Mouse (Mus musculus): ENCODE results near the gene Glod4. TPM values are rescaled to one million over a fixed set of nuclear protein-coding genes. Genes with fewer than 3 reads are reported as not detected.
"Not testable (repeated sequence)": the region's sequence is repeated elsewhere in the genome, so short reads cannot be mapped to it uniquely, and the experiment has no call there.

Gene Glod4
- polyA plus RNA-seq, 1 experiment from 2014 or later, result 135 TPM

DNA sequence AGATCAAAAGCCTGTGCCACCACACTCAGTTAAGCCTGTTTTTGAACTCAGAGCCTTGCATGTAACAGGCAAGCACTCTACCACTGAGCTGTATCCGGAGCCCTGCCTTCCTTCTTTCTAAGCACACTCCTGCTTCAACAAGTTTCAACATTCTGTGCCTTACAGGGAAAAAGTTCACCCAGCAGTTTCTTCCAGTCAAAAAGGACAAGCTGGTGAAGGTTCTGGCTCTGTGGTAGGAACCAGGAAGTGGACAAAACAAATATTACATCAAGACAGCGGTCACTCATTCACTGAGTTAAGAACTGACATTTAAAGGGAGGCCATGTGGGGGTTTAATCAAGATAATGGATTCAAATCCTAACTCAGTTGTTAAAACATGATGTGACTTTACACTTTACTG lies 28.5 kb downstream of the Glod4 start:
- Histone ChIP-seq H3K4me3 (no peak overlapping the region), H3K9me3 (replicated peaks) (no peaks in the 10 kb centered on the region), H3K27ac (replicated peaks) (no peak overlapping the region), H3K27me3 (ENCODE audit: low read depth, poor library complexity, severe bottlenecking) (peaks cover 36% of the 10 kb centered on the region), H3K4me1 (peaks cover 41% of the 10 kb centered on the region), H3K36me3 (peaks cover 55% of the 10 kb centered on the region)
- 93% methylated on average over 2 of the region's 2 CpGs for WGBS
- DNase-seq (ENCODE audit: low spot score), result no peak

DNA sequence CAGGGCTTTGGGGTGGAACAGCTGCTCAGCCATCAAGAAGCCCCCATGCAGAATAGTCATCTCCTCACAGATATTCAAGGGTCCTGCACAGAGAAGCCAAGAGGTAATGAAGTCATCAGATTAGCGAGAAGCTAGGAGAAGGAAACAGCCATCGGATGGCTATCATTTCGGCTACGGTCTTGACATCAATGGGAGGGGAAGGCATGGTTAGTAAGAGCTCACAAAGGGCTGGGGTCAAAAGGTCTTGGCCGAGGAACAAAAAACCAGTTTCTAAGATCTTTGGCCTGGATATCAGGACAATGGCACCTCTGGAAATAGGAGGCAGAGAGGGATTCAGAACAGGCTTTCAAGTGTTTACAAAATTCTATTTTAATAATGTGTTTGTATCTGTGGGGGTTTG lies 29.7 kb downstream of the Glod4 start:
- Histone ChIP-seq H3K27ac (replicated peaks) (no peak overlapping the region), H3K9me3 (replicated peaks) (no peaks in the 10 kb centered on the region), H3K4me3 (no peak overlapping the region), H3K36me3 (peaks cover 60% of the 10 kb centered on the region), H3K27me3 (ENCODE audit: low read depth, poor library complexity, severe bottlenecking) (peaks cover 36% of the 10 kb centered on the region), H3K4me1 (peaks cover 41% of the 10 kb centered on the region)
- DNase-seq (ENCODE audit: low spot score), result peak; percentile 38
- 43% methylated on average over 5 of the region's 5 CpGs for WGBS

DNA sequence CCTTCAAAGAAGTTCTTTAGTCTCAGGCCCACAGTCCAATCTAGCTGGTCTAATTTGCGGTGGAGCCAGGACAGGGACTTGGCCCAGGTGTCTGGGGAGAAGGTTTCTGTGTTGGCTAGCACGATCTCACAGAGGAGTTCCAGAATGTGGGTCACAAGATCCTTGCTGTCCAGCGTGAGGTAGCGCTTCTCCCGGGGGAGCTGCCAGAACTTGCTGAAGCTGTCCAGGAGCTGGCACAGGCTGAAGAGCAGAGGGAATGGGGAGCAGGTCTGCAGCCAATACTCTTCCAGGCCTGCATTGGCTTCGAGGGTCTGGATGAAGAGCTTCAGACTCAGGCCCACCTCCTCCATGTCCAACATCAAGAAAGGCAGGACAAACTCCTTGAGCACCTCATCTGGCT lies 31.9 kb downstream of the Glod4 start:
- H3K4me3 ChIP-seq; H3K9me3 ChIP-seq (replicated peaks); H3K27ac ChIP-seq (replicated peaks); DNase-seq (ENCODE audit: low spot score): not testable (repeated sequence)
- peaks cover 28% of the 10 kb centered on the region for H3K4me1 ChIP-seq
- H3K36me3 ChIP-seq, result peaks cover 82% of the 10 kb centered on the region
- H3K27me3 ChIP-seq (ENCODE audit: low read depth, poor library complexity, severe bottlenecking), result peaks cover 36% of the 10 kb centered on the region
- 88% methylated on average over 5 of the region's 6 CpGs for WGBS

DNA sequence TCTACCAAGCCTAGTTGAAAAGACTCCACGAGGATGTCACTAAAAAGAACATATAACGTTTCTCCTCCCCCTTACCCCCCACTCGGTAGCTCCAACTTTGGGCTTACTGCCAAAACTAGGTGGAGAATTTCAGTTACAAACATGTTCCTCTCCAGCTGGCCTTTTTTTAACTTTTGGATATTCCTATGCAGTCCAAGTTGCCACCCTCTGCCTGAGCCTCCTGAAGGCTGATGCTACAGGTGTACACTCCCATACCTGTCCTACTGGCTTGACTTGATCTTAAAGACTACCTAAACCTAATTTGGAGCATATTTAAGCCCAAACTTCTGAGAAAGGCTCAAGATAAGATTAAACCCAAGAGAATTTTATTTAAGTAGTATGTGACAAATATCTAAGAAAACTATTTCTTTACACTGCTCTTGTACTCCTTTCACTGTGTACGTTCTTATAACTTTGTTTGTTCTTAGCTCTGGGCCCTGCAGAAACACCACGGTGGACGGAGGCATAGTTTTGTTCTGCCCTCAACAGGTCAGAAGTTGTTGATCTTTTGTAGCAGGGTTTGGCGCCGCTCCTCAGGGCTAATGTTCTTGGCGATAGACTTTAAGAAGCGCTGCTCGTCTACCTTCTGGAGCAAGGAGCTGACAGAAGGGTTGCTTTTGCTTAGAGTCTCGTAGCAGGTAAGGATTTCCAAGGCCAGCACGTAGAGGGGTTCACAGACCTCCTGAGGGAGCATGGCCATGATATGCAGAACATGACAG lies 33.1 kb downstream of the Glod4 start:
- H3K9me3 ChIP-seq (replicated peaks), result no peaks in the 10 kb centered on the region
- DNase-seq (ENCODE audit: low spot score), result no peak
- no peak overlapping the region for H3K27ac ChIP-seq (replicated peaks)
- H3K4me3 ChIP-seq, result no peak overlapping the region
- H3K4me1 ChIP-seq, result peaks cover 18% of the 10 kb centered on the region
- H3K36me3 ChIP-seq, result peaks cover 94% of the 10 kb centered on the region
- 94% methylated on average over 13 of the region's 13 CpGs for WGBS
- H3K27me3 ChIP-seq (ENCODE audit: low read depth, poor library complexity, severe bottlenecking), result peaks cover 29% of the 10 kb centered on the region

DNA sequence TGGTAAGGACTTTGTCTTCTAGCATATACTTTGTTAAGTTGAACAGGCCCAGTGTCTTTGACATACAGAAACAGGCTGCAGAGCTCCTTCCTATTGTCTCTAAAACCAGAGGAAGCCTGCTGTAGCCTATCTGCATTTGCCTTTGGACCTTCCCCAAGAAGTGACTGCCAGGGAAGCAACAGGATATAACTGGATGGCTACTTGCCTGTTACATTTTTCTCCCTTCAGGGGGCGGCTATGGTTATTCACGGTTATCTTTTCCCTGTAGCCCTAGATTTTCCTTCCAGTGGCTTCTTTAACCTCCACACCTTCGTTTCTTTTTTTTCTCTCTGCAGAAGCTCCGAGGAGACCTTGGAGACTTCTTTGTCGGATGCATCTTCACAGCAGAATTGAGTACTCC lies 36.7 kb downstream of the Glod4 start:
- peaks cover 74% of the 10 kb centered on the region for H3K36me3 ChIP-seq
- H3K9me3 ChIP-seq (replicated peaks), result no peaks in the 10 kb centered on the region
- no peak overlapping the region for H3K4me3 ChIP-seq
- DNase-seq (ENCODE audit: low spot score), result no peak
- no peak overlapping the region for H3K27ac ChIP-seq (replicated peaks)
- H3K27me3 ChIP-seq (ENCODE audit: low read depth, poor library complexity, severe bottlenecking), result peaks cover 16% of the 10 kb centered on the region
- peaks cover 18% of the 10 kb centered on the region for H3K4me1 ChIP-seq
- WGBS, result 91% methylated on average over 5 of the region's 5 CpGs

DNA sequence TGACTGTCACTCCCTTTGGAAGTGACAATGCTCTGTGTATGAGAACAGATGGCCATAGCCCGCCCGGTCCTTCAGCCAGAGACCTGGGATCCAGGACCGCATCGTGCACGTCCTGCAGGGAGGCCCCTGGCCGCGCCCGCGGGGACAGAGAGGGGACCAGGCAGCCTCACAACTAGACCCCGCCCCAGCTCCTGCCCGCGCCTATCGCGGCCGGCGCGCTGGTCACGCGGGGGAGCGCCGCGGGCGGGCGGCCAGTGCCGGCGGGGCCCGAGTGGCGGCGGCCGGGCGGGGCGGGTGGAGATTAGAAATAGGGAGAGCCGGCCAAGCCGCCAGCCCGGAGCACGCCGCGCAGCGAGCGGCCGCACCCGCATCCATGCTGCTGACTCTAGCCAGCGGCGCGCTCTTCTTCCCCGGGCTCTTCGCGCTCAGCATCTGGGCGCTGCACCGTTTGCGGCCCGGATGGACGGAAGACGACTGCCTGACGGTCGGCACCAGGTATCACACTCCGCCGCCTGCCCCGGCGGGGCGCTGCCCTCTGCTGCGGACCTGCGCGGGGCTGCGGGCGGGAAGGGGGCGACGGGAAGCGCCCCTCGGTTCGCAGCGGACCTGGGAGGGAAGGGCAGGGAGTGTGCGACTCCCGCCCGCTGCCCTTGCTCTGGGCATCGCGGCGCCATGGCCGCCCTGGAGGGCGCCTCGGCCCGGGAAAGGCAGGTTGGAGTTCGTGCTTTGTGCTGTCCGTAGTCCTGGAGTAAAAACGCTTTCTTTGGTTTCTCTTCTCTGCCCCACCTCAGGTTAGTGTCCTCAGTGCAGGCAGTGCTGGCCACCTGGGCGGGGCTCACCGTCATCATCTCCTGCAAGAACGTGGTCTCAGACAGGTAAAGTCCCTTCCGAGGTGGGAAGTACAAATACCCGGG lies 41.5 kb downstream of the Glod4 start:
- WGBS, result under 1% methylated on average over 90 of the region's 90 CpGs
- peak; percentile 85 for DNase-seq (ENCODE audit: low spot score)
- H3K4me1 ChIP-seq, result peaks cover 26% of the 10 kb centered on the region
- H3K36me3 ChIP-seq, result peaks cover 27% of the 10 kb centered on the region
- H3K9me3 ChIP-seq (replicated peaks), result no peaks in the 10 kb centered on the region
- H3K27me3 ChIP-seq (ENCODE audit: low read depth, poor library complexity, severe bottlenecking), result peaks cover 30% of the 10 kb centered on the region
- peak overlapping the region; percentile 80 for H3K4me3 ChIP-seq
- peak overlapping the region; percentile 89 for H3K27ac ChIP-seq (replicated peaks)

DNA sequence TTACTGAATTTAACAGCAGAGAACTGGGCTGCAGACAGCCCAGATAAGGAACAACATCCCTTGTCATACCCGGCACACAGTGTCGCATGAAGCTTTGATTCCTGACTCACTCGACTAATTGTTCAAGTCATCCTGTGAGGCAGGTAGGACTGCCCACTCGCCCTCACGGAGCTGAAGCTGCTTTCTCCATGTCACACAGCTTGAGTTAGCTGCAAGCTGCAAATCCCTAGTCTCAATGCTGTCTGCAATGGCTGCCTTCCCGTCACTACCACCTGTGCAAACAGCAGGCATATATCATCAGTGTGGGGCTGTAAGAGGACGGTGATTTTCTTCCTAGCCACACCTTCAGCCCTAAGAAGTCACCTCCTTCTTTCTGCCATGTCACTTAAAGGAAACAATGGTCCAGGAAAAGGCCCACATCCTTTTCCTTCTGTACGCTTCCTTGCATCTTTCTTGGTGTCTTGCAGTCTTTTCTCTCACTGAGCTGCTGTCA lies 46.5 kb downstream of the Glod4 start:
- peaks cover 16% of the 10 kb centered on the region for H3K27me3 ChIP-seq (ENCODE audit: low read depth, poor library complexity, severe bottlenecking)
- 51% methylated on average over 8 of the region's 8 CpGs for WGBS
- no peak overlapping the region for H3K4me3 ChIP-seq
- H3K4me1 ChIP-seq, result peaks cover 15% of the 10 kb centered on the region
- no peaks in the 10 kb centered on the region for H3K36me3 ChIP-seq
- no peak for DNase-seq (ENCODE audit: low spot score)
- H3K27ac ChIP-seq (replicated peaks), result no peak overlapping the region
- no peaks in the 10 kb centered on the region for H3K9me3 ChIP-seq (replicated peaks)

DNA sequence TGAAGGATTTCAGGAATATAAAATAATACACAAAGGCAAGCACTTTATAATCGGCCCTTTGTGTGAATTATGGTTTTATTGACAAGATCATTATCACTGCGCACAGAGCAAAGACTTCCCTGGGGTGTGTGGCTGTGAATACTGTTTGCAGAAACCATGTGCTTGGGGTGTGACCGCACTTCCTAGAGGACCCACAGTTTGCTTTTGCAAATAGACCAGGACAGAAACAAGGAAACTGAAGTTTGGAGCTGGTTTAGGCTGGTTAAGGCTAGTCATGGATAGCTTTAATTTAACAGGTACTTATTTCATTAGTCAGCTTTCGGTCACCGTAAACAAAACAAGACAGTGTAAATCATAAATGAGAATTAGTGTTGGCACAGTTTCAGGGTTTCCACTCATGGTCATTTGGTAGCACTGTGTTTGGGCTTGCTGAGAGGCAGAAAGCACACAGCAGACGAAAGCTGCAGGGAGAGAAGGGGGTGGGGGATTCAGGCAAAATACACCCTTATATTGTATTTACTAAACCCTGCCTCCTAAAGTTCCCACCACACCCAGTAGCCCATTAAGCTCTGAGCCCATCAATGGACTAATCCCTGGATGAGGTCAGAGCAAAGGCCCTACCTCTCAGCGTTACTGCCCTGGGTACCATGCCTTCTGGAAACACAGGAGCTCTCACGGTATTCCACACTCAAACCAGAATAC lies 47.1 kb downstream of the Glod4 start:
- peaks cover 10% of the 10 kb centered on the region for H3K4me1 ChIP-seq
- no peaks in the 10 kb centered on the region for H3K36me3 ChIP-seq
- no peak overlapping the region for H3K27ac ChIP-seq (replicated peaks)
- 67% methylated on average over 8 of the region's 8 CpGs for WGBS
- H3K4me3 ChIP-seq, result no peak overlapping the region
- H3K27me3 ChIP-seq (ENCODE audit: low read depth, poor library complexity, severe bottlenecking), result peaks cover 15% of the 10 kb centered on the region
- DNase-seq (ENCODE audit: low spot score), result no peak
- no peaks in the 10 kb centered on the region for H3K9me3 ChIP-seq (replicated peaks)

DNA sequence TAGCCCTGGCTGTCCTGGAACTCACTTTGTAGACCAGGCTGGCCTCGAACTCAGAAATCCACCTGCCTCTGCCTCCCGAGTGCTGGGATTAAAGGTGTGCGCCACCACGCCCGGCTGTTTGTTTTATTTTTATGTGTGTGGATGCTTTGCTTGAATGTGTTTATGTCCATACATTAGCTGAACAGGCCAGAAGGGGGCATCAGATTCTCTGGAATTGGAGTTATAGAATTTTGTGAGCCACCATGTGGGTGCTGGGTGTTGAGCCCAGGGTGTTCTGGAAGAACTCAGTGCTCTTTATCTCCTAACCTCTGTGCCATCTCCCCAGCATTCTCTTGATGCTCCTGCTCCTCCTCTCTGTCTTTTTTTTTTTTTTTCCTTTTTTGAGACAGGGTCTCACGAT lies 56.6 kb downstream of the Glod4 start:
- Histone ChIP-seq H3K9me3 (replicated peaks) (no peaks in the 10 kb centered on the region), H3K4me3 (no peak overlapping the region), H3K27me3 (ENCODE audit: low read depth, poor library complexity, severe bottlenecking) (no peaks in the 10 kb centered on the region), H3K4me1 (no peaks in the 10 kb centered on the region), H3K36me3 (no peaks in the 10 kb centered on the region), H3K27ac (replicated peaks) (no peak overlapping the region)
- no peak for DNase-seq (ENCODE audit: low spot score)
- whole genome bisulfite sequencing, result 85% methylated on average over 6 of the region's 6 CpGs

DNA sequence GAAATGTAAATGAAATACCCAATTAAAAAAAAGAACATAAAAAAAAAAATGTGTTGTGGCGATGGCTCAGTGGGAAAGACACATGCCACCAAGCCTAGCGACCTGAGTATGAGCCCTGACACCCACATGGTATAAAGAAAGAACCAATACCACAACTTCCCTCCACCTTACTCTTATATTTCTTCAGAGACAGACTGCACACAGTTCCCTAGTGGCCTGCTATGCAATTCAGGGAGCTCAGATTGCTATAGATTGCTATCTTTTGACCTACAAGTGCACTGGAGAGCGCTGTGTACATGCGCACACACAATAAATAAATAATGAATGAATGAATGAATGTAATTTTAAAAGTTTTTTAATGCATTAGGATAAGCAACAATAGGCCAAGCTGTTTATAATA lies 59.8 kb downstream of the Glod4 start:
- Histone ChIP-seq H3K27ac (replicated peaks) (no peak overlapping the region), H3K4me3 (no peak overlapping the region), H3K9me3 (replicated peaks) (no peaks in the 10 kb centered on the region), H3K27me3 (ENCODE audit: low read depth, poor library complexity, severe bottlenecking) (no peaks in the 10 kb centered on the region), H3K36me3 (no peaks in the 10 kb centered on the region), H3K4me1 (peaks cover 12% of the 10 kb centered on the region)
- WGBS, result 91% methylated on average over 4 of the region's 4 CpGs
- DNase-seq (ENCODE audit: low spot score), result no peak

DNA sequence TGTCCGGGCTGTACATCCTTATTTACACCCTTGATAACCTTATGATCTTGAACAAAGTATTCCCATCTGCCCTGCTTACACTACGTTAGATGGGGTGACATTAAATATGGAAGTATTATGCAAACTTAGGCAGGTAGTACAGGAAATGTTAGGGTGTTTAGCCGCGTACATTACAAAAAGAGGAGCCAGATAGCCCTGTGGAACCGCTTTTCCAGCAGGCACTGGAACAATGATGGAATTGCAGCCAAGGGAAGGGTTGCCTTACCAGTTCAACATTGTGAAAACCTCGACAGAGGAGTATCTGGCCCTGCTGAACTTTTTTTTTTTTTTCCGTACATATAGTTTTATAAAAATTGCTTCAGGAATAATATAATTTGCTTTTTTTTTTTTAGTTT lies 63.4 kb downstream of the Glod4 start:
- H3K4me1 ChIP-seq, result peaks cover 19% of the 10 kb centered on the region
- WGBS, result 23% methylated on average over 7 of the region's 7 CpGs
- H3K4me3 ChIP-seq, result peak overlapping the region; percentile 95
- no peaks in the 10 kb centered on the region for H3K36me3 ChIP-seq
- no peak for DNase-seq (ENCODE audit: low spot score)
- H3K9me3 ChIP-seq (replicated peaks), result no peaks in the 10 kb centered on the region
- peak overlapping the region; percentile 85; the same call in 1 of the 2 replicates for H3K27ac ChIP-seq (replicated peaks)
- H3K27me3 ChIP-seq (ENCODE audit: low read depth, poor library complexity, severe bottlenecking), result no peaks in the 10 kb centered on the region

DNA sequence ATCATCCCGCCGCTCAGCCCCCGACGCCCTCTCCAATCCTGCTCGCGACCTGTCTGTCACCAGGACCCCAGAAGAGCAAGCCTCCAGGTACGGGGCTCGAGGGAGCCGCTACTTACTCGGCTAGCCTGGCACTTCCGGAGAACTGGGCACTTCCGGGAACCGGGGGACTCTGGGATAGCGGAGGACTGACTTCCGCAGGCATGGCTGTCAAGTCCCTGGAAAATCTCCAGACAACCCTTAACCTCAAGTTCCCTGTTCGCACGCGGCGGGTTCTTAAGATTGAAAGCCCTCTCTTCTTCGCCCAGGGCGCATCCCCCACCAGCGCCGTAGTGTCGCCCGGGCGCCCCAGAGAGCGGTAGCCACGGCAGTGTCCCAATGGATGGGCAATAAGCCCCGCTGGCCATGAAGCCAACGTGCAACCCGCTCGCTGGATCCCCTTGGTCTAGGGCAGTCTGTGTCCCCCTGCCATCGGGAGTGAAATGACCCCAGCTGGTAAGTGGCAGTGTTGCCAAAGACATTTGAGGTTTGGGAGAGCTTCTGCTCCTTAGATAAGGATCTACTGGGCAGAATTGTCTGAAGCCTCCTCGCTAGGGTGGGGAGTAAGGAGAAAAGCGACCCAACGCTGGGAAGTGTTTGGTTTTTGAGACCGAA lies 63.9 kb downstream of the Glod4 start, which contains the start of the genes Vps53 and Fam57a:
Vps53 (minus strand) TSS at position 153 of the 651 bp plus-strand sequence.
Fam57a (plus strand) TSS at position 177 of the 651 bp plus-strand sequence.
- Histone ChIP-seq H3K4me3 (peak within 1 kb of the TSS; percentile 95), H3K27me3 (ENCODE audit: low read depth, poor library complexity, severe bottlenecking) (no peaks in the 10 kb centered on the region), H3K36me3 (no peaks in the 10 kb centered on the region), H3K9me3 (replicated peaks) (no peaks in the 10 kb centered on the region), H3K27ac (replicated peaks) (peak within 1 kb of the TSS; percentile 85), H3K4me1 (peaks cover 19% of the 10 kb centered on the region)
- WGBS, result under 1% methylated on average over 37 of the region's 37 CpGs
- peak; percentile 87 for DNase-seq (ENCODE audit: low spot score)
